16 mouse cellular contexts compared by ENCODE assay signal in the genomic region with DNA sequence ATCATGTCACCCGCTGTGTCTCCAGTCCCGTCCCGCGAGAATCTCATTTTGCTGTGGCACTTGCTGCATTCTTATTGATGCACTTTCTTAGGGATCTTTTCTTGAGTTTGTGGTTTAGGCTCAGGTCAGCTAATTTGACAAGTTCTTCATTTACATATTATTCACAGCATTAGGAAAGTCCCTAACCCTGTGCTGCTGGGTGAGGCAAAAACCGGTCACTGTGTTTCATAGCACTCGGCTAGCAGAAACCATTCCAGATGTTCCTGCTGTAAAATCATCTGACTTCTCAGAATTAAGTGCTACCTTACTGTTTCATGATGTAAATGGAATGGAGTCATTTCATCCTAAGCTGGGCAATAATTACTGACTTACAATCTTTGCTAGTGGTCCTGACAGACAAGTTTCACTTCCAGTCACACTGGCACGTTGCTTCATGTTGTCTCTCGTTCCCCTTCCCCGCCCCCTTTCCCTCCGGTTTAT.
DNase-seq lines count a peak whose midpoint lies in the region; ATAC-seq and TF ChIP-seq lines count a peak whose summit lies in the region.
"Had no signal": no experiment of that assay in that cellular context is flagged by ENCODE, and none has a peak within 500 bp of the region (broad histone marks: within the 10 kb centered on the region; RNA-seq: fewer than 3 reads in every experiment).

No protein-coding gene starts in this region.

- TF ChIP-seq CTCF in CH12.LX (conservative IDR thresholded peaks at IDR 0.05 in 1 of 2, IDR thresholded peaks at IDR 0.05 in 1 of 2; ENCODE audit: low read depth in 2 of 2, low read length in 2 of 2): no peak

- H3K79me2 ChIP-seq in CH12.LX (replicated peaks; ENCODE audit: control insufficient read depth, extremely low read depth, insufficient read depth, poor library complexity, severe bottlenecking): no peaks in the 10 kb centered on the region

- no peak for ATAC-seq in hindbrain, embryonic 11.5 days (ENCODE audit: low FRiP score)
- no peak for ATAC-seq in embryonic facial prominence, embryonic 15.5 days (ENCODE audit: insufficient number of reproducible peaks, low FRiP score, low TSS enrichment, low read depth)
- ATAC-seq: forebrain, embryonic 16.5 days had no signal

- peak overlapping the region; percentile 54 for H3K27ac ChIP-seq in hindbrain, embryonic 10.5 days
- no peak overlapping the region for H3K27ac ChIP-seq in hindbrain, embryonic 11.5 days (ENCODE audit: low read depth, low read length)
- H3K27ac ChIP-seq in CH12.LX (ENCODE audit: insufficient read depth, low read depth): peak overlapping the region; percentile 90
- peak overlapping the region; percentile 29 for H3K27ac ChIP-seq in embryonic facial prominence, embryonic 15.5 days (replicated peaks)
- H3K27ac ChIP-seq: embryonic facial prominence, embryonic 12.5 days; heart, embryonic 15.5 days; hindbrain, embryonic 14.5 days; lung, embryonic 15.5 days; midbrain, embryonic 12.5 days had no signal

- no peak; the same call in 1 of the 2 replicates for TF ChIP-seq RAD21 in CH12.LX (IDR thresholded peaks at IDR 0.05; ENCODE audit: low read depth, low read length)

- peak; percentile 88; the same call in 1 of the 2 replicates for TF ChIP-seq EP300 in CH12.LX (IDR thresholded peaks at IDR 0.05; ENCODE audit: low read length)

- H3K9ac ChIP-seq in hindbrain, embryonic 11.5 days (ENCODE audit: low read depth, low read length): no peak overlapping the region
- peak overlapping the region; percentile 7 for H3K9ac ChIP-seq in CH12.LX (ENCODE audit: insufficient read depth, low read depth)
- H3K9ac ChIP-seq in embryonic facial prominence, embryonic 15.5 days: no peak overlapping the region
- H3K9ac ChIP-seq: embryonic facial prominence, embryonic 12.5 days; heart, embryonic 15.5 days; hindbrain, embryonic 14.5 days; lung, embryonic 15.5 days; midbrain, embryonic 12.5 days had no signal

- no peaks in the 10 kb centered on the region for H3K36me3 ChIP-seq in hindbrain, embryonic 10.5 days
- no peaks in the 10 kb centered on the region for H3K36me3 ChIP-seq in hindbrain, embryonic 11.5 days (ENCODE audit: control insufficient read depth, insufficient read depth, low read length)
- no peaks in the 10 kb centered on the region for H3K36me3 ChIP-seq in CH12.LX (replicated peaks in 1 of 2; ENCODE audit: control insufficient read depth in 1 of 2, insufficient read depth in 1 of 2, low read length in 1 of 2)
- no peaks in the 10 kb centered on the region for H3K36me3 ChIP-seq in embryonic facial prominence, embryonic 15.5 days
- no peaks in the 10 kb centered on the region for H3K36me3 ChIP-seq in splenic B cell, adult 2 months (ENCODE audit: control insufficient read depth, insufficient read depth, low read length, poor library complexity, severe bottlenecking)
- H3K36me3 ChIP-seq: embryonic facial prominence, embryonic 12.5 days; heart, embryonic 15.5 days; lung, embryonic 15.5 days; midbrain, embryonic 12.5 days had no signal

- 81% methylated on average over 10 of the region's 10 CpGs for WGBS in hindbrain, embryonic 10.5 days
- 75% methylated on average over 10 of the region's 10 CpGs for WGBS in hindbrain, embryonic 11.5 days
- 54% methylated on average over 10 of the region's 10 CpGs for WGBS in embryonic facial prominence, embryonic 15.5 days

- dilution Hi-C loops in CH12.LX (cut with MboI; ENCODE audit: extremely low pct_ligation_motif_present, extremely low pct_unique_long_range_greater_than_20kb, low sequenced_read_pairs): no loop called here

- TF ChIP-seq POLR2A in CH12.LX (IDR thresholded peaks at IDR 0.05; ENCODE audit: low read depth, low read length): peak; percentile 26; the same call in 1 of the 2 replicates

- H3K27me3 ChIP-seq in hindbrain, embryonic 10.5 days (ENCODE audit: insufficient read depth, poor library complexity, severe bottlenecking): no peaks in the 10 kb centered on the region
- H3K27me3 ChIP-seq in hindbrain, embryonic 11.5 days (ENCODE audit: control insufficient read depth, insufficient read depth, low read length): no peaks in the 10 kb centered on the region
- H3K27me3 ChIP-seq in CH12.LX (replicated peaks): no peaks in the 10 kb centered on the region
- H3K27me3 ChIP-seq in embryonic facial prominence, embryonic 15.5 days: no peaks in the 10 kb centered on the region
- no peaks in the 10 kb centered on the region; the same call in 1 of the 2 replicates for H3K27me3 ChIP-seq in splenic B cell, adult 2 months (ENCODE audit: control insufficient read depth, insufficient read depth, low read length, poor library complexity, severe bottlenecking)
- H3K27me3 ChIP-seq: embryonic facial prominence, embryonic 12.5 days; heart, embryonic 15.5 days; lung, embryonic 15.5 days; midbrain, embryonic 12.5 days had no signal

- H3K9me3 ChIP-seq in hindbrain, embryonic 10.5 days: no peaks in the 10 kb centered on the region
- H3K9me3 ChIP-seq in hindbrain, embryonic 11.5 days (ENCODE audit: control insufficient read depth, low read length): no peaks in the 10 kb centered on the region
- H3K9me3 ChIP-seq in CH12.LX (replicated peaks; ENCODE audit: low read length): no peaks in the 10 kb centered on the region
- H3K9me3 ChIP-seq in embryonic facial prominence, embryonic 15.5 days (replicated peaks): no peaks in the 10 kb centered on the region
- H3K9me3 ChIP-seq: embryonic facial prominence, embryonic 12.5 days; lung, embryonic 15.5 days; midbrain, embryonic 12.5 days had no signal

- H3K4me2 ChIP-seq in hindbrain, embryonic 11.5 days (replicated peaks; ENCODE audit: low read depth, low read length): no peak overlapping the region
- H3K4me2 ChIP-seq in CH12.LX (ENCODE audit: insufficient read depth, low read depth, poor library complexity, severe bottlenecking): peak overlapping the region; percentile 86
- H3K4me2 ChIP-seq in embryonic facial prominence, embryonic 15.5 days (replicated peaks): no peak overlapping the region
- H3K4me2 ChIP-seq: embryonic facial prominence, embryonic 12.5 days; heart, embryonic 15.5 days; hindbrain, embryonic 14.5 days; lung, embryonic 15.5 days; midbrain, embryonic 12.5 days had no signal

- no peak for DNase-seq in hindbrain, embryonic 10.5 days (ENCODE audit: low spot score)
- no peak for DNase-seq in hindbrain, embryonic 11.5 days (ENCODE audit: low spot score)
- peak; percentile 85 for DNase-seq in CH12.LX (ENCODE audit: extremely low read depth)
- DNase-seq in splenic B cell, adult 2 months (ENCODE audit: low read depth, low spot score): peak; percentile 65
- DNase-seq in cerebellum, adult 9-10 months: no peak
- DNase-seq in kidney, adult 11 months: no peak
- DNase-seq: cerebellum, adult 9-11 months; right cerebral cortex, postnatal 25 days; thymus, postnatal 4 days had no signal

- in situ Hi-C loops in CH12.LX (cut with MboI; ENCODE audit: low pct_ligation_motif_present, low pct_unique_long_range_greater_than_20kb, low sequenced_read_pairs): no loop called here

- no peak overlapping the region for H3K4me3 ChIP-seq in hindbrain, embryonic 10.5 days
- no peak overlapping the region for H3K4me3 ChIP-seq in hindbrain, embryonic 11.5 days (ENCODE audit: low read depth, low read length)
- H3K4me3 ChIP-seq in CH12.LX (replicated peaks in 1 of 3; ENCODE audit: low read depth in 2 of 3, low read length in 2 of 3, poor library complexity in 1 of 3): peak overlapping the region in 2 of 3 experiments; percentile 22 to 26
- H3K4me3 ChIP-seq in embryonic facial prominence, embryonic 15.5 days (replicated peaks): no peak overlapping the region
- H3K4me3 ChIP-seq: embryonic facial prominence, embryonic 12.5 days; heart, embryonic 15.5 days; lung, embryonic 15.5 days; midbrain, embryonic 12.5 days had no signal

- 0 out of 2 replicates have a peak, but pooled peaks cover 3% of the 10 kb centered on the region for H3K4me1 ChIP-seq in hindbrain, embryonic 10.5 days (replicated peaks)
- no peaks in the 10 kb centered on the region for H3K4me1 ChIP-seq in hindbrain, embryonic 11.5 days (replicated peaks; ENCODE audit: control insufficient read depth, insufficient read depth, low read length)
- peaks cover 13 to 40% of the 10 kb centered on the region in 2 experiments for H3K4me1 ChIP-seq in CH12.LX (ENCODE audit: control insufficient read depth in 1 of 2, insufficient read depth in 2 of 2)
- no peaks in the 10 kb centered on the region for H3K4me1 ChIP-seq in embryonic facial prominence, embryonic 15.5 days
- H3K4me1 ChIP-seq: lung, embryonic 15.5 days; midbrain, embryonic 12.5 days had no signal

TF ChIP-seq in CH12.LX, 34 proteins besides CTCF, POLR2A, EP300 and RAD21 (continues in another document):
- TF ChIP-seq UBTF (IDR thresholded peaks at IDR 0.05; ENCODE audit: low read depth, low read length): no peak
- TF ChIP-seq KAT2A (IDR thresholded peaks at IDR 0.05; ENCODE audit: insufficient replicate concordance, low read length): no peak
- TF ChIP-seq TCF12 (IDR thresholded peaks at IDR 0.05; ENCODE audit: low read depth, low read length): no peak
- TF ChIP-seq MEF2A (IDR thresholded peaks at IDR 0.05; ENCODE audit: borderline replicate concordance, low read depth, low read length): peak; percentile 20
- peak; percentile 91 for TF ChIP-seq BHLHE40 (IDR thresholded peaks at IDR 0.05; ENCODE audit: low read depth, low read length)
- peak; percentile 52; the same call in 1 of the 2 replicates for TF ChIP-seq JUND (conservative IDR thresholded peaks at IDR 0.05; ENCODE audit: low read depth, low read length)
- no peak for TF ChIP-seq USF2 (conservative IDR thresholded peaks at IDR 0.05; ENCODE audit: low read depth, low read length)
- no peak for TF ChIP-seq POLR2AphosphoS2 (IDR thresholded peaks at IDR 0.05; ENCODE audit: low read depth, low read length)
- 0 out of 2 replicates have a peak, but pooled peaks have one; percentile 61 for TF ChIP-seq MAFK (IDR thresholded peaks at IDR 0.05; ENCODE audit: insufficient replicate concordance, low read length)
- peak; percentile 56; the same call in 1 of the 2 replicates for TF ChIP-seq TBP (conservative IDR thresholded peaks at IDR 0.05; ENCODE audit: low read depth, low read length)
- peak; percentile 93 for TF ChIP-seq IRF4 (IDR thresholded peaks at IDR 0.05; ENCODE audit: low read depth, low read length)
- peak; percentile 87 for TF ChIP-seq MAX (IDR thresholded peaks at IDR 0.05; ENCODE audit: low read length)
- TF ChIP-seq JUN (IDR thresholded peaks at IDR 0.05; ENCODE audit: insufficient read depth, low read depth, low read length): peak; percentile 36; the same call in 1 of the 2 replicates
- TF ChIP-seq PAX5 (IDR thresholded peaks at IDR 0.05; ENCODE audit: low read length): no peak
- TF ChIP-seq RCOR1 (conservative IDR thresholded peaks at IDR 0.05; ENCODE audit: low read depth, low read length): 0 out of 2 replicates have a peak, but pooled peaks have one; percentile 48
- peak; percentile 66; the same call in 1 of the 2 replicates for TF ChIP-seq MXI1 (IDR thresholded peaks at IDR 0.05; ENCODE audit: low read depth, low read length)
- peak; percentile 76 for TF ChIP-seq ETS1 (conservative IDR thresholded peaks at IDR 0.05; ENCODE audit: low read depth, low read length)
- peak; percentile 88 for TF ChIP-seq CHD2 (IDR thresholded peaks at IDR 0.05; ENCODE audit: low read length)
- TF ChIP-seq ZMIZ1 (IDR thresholded peaks at IDR 0.05; ENCODE audit: low read depth, low read length): no peak

Comparison
In these comparisons a context has a peak if more than half of its experiments do, and no peak if none do; other contexts are left out.
1. DNase-seq: peak in CH12.LX (single experiment) and splenic B cell, adult 2 months (single experiment); none in hindbrain, embryonic 10.5 days (single experiment), hindbrain, embryonic 11.5 days (single experiment), cerebellum, adult 9-10 months (single experiment) and kidney, adult 11 months (single experiment).
2. H3K4me3 ChIP-seq: peak in CH12.LX (2 of 3); none in hindbrain, embryonic 10.5 days (single experiment), hindbrain, embryonic 11.5 days (single experiment) and embryonic facial prominence, embryonic 15.5 days (single experiment).